Mouse (Mus musculus): ENCODE measurements at regions not wholly inside any gene's neighbourhood (a gene's known extent, or its start where the extent isn't known, plus 50 kb on each side); places are given as distances from the start of the nearest gene placed in this dataset.

GRCm38 (mm10) chr6:31077216-31077615 lies 118.3 kb upstream of the Klf14 start:
- 79% methylated on average over 9 of the region's 9 CpGs for WGBS
- H3K27ac ChIP-seq (ENCODE audit: low read length), result no peak overlapping the region
- no peaks in the 10 kb centered on the region for H3K27me3 ChIP-seq (ENCODE audit: control insufficient read depth, insufficient read depth, low read depth, low read length)
- no peak overlapping the region for H3K4me3 ChIP-seq (ENCODE audit: low read depth, low read length)
- H3K36me3 ChIP-seq (ENCODE audit: control insufficient read depth, insufficient read depth, low read length), result no peaks in the 10 kb centered on the region
- ATAC-seq, result no peak
- no peak overlapping the region for H3K4me2 ChIP-seq (ENCODE audit: low read length)
- peaks cover 8% of the 10 kb centered on the region; the same call in 1 of the 2 replicates for H3K4me1 ChIP-seq (ENCODE audit: control insufficient read depth, insufficient read depth, low read length)
- H3K9me3 ChIP-seq (replicated peaks; ENCODE audit: control insufficient read depth, low read length, poor library complexity, severe bottlenecking), result no peaks in the 10 kb centered on the region
- H3K9ac ChIP-seq (ENCODE audit: low read depth, low read length), result no peak overlapping the region

- Histone ChIP-seq H3K9me3 (replicated peaks; ENCODE audit: control insufficient read depth, low read length, poor library complexity, severe bottlenecking) (no peaks in the 10 kb centered on the region), H3K4me3 (ENCODE audit: low read depth, low read length) (no peak overlapping the region), H3K4me2 (ENCODE audit: low read length) (no peak overlapping the region), H3K9ac (ENCODE audit: low read depth, low read length) (no peak overlapping the region), H3K36me3 (ENCODE audit: control insufficient read depth, insufficient read depth, low read length) (no peaks in the 10 kb centered on the region), H3K27ac (ENCODE audit: low read length) (no peak overlapping the region), H3K4me1 (ENCODE audit: control insufficient read depth, insufficient read depth, low read length) (peaks cover 8% of the 10 kb centered on the region; the same call in 1 of the 2 replicates), H3K27me3 (ENCODE audit: control insufficient read depth, insufficient read depth, low read depth, low read length) (no peaks in the 10 kb centered on the region)
- no peak for ATAC-seq
- WGBS, result 74% methylated on average over 9 of the region's 9 CpGs
These were observed 118.9 kb upstream of the Klf14 start for GRCm38 (mm10) chr6:31077779-31078178.

- Histone ChIP-seq H3K4me3 (ENCODE audit: low read depth, low read length) (no peak overlapping the region), H3K27me3 (ENCODE audit: control insufficient read depth, insufficient read depth, low read depth, low read length) (no peaks in the 10 kb centered on the region), H3K9ac (ENCODE audit: low read depth, low read length) (no peak overlapping the region), H3K9me3 (replicated peaks; ENCODE audit: control insufficient read depth, low read length, poor library complexity, severe bottlenecking) (no peaks in the 10 kb centered on the region), H3K4me2 (ENCODE audit: low read length) (no peak overlapping the region), H3K27ac (ENCODE audit: low read length) (no peak overlapping the region), H3K36me3 (ENCODE audit: control insufficient read depth, insufficient read depth, low read length) (no peaks in the 10 kb centered on the region), H3K4me1 (ENCODE audit: control insufficient read depth, insufficient read depth, low read length) (peaks cover 8% of the 10 kb centered on the region; the same call in 1 of the 2 replicates)
- WGBS, result 76% methylated on average over 6 of the region's 6 CpGs
- ATAC-seq, result no peak
These were observed 119.5 kb upstream of the Klf14 start for GRCm38 (mm10) chr6:31078413-31078812.

GRCm38 (mm10) chr6:31079586-31080259 lies 120.8 kb upstream of the Klf14 start:
- H3K4me2 ChIP-seq (ENCODE audit: low read length), result no peak overlapping the region
- ATAC-seq, result no peak
- WGBS, result 80% methylated on average over 14 of the region's 14 CpGs
- no peaks in the 10 kb centered on the region for H3K9me3 ChIP-seq (replicated peaks; ENCODE audit: control insufficient read depth, low read length, poor library complexity, severe bottlenecking)
- peaks cover 8% of the 10 kb centered on the region; the same call in 1 of the 2 replicates for H3K4me1 ChIP-seq (ENCODE audit: control insufficient read depth, insufficient read depth, low read length)
- no peaks in the 10 kb centered on the region for H3K27me3 ChIP-seq (ENCODE audit: control insufficient read depth, insufficient read depth, low read depth, low read length)
- H3K36me3 ChIP-seq (ENCODE audit: control insufficient read depth, insufficient read depth, low read length), result no peaks in the 10 kb centered on the region
- no peak overlapping the region for H3K4me3 ChIP-seq (ENCODE audit: low read depth, low read length)
- no peak overlapping the region for H3K27ac ChIP-seq (ENCODE audit: low read length)
- no peak overlapping the region for H3K9ac ChIP-seq (ENCODE audit: low read depth, low read length)

GRCm38 (mm10) chr6:31080279-31080678 lies 121.4 kb upstream of the Klf14 start:
- H3K9ac ChIP-seq (ENCODE audit: low read depth, low read length), result no peak overlapping the region
- no peaks in the 10 kb centered on the region for H3K9me3 ChIP-seq (replicated peaks; ENCODE audit: control insufficient read depth, low read length, poor library complexity, severe bottlenecking)
- H3K4me2 ChIP-seq (ENCODE audit: low read length), result no peak overlapping the region
- no peak overlapping the region for H3K4me3 ChIP-seq (ENCODE audit: low read depth, low read length)
- no peaks in the 10 kb centered on the region for H3K27me3 ChIP-seq (ENCODE audit: control insufficient read depth, insufficient read depth, low read depth, low read length)
- H3K4me1 ChIP-seq (ENCODE audit: control insufficient read depth, insufficient read depth, low read length), result peaks cover 8% of the 10 kb centered on the region; the same call in 1 of the 2 replicates
- H3K27ac ChIP-seq (ENCODE audit: low read length), result no peak overlapping the region
- no peaks in the 10 kb centered on the region for H3K36me3 ChIP-seq (ENCODE audit: control insufficient read depth, insufficient read depth, low read length)
- 90% methylated on average over 4 of the region's 4 CpGs for WGBS
- ATAC-seq, result no peak

DNA sequence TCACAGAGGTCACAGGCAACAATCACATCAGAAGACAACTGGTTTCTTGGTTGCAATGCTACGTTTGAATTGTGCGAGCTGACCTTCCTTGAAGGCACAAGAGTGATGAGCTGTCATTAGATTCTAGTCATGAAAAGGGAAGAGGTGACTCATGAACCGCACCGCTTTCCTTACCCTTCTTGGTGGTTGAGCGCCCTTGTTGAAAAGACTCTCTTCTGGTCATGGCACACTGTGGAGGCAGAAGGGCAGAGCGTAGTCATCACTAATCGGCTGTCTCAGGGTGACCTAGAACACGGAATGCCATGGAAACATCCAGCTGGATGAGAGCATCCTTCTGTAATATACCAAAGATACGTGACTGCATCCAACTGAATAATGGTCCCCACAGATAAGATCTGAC lies 121.8 kb upstream of the Klf14 start:
- WGBS, result 92% methylated on average over 9 of the region's 9 CpGs
- H3K4me1 ChIP-seq (ENCODE audit: control insufficient read depth, insufficient read depth, low read length), result peaks cover 5% of the 10 kb centered on the region; the same call in 1 of the 2 replicates
- no peak overlapping the region for H3K4me3 ChIP-seq (ENCODE audit: low read depth, low read length)
- H3K27me3 ChIP-seq (ENCODE audit: control insufficient read depth, insufficient read depth, low read depth, low read length), result no peaks in the 10 kb centered on the region
- no peak overlapping the region for H3K27ac ChIP-seq (ENCODE audit: low read length)
- no peak overlapping the region for H3K9ac ChIP-seq (ENCODE audit: low read depth, low read length)
- no peaks in the 10 kb centered on the region for H3K9me3 ChIP-seq (replicated peaks; ENCODE audit: control insufficient read depth, low read length, poor library complexity, severe bottlenecking)
- H3K4me2 ChIP-seq (ENCODE audit: low read length), result no peak overlapping the region
- ATAC-seq, result no peak
- H3K36me3 ChIP-seq (ENCODE audit: control insufficient read depth, insufficient read depth, low read length), result no peaks in the 10 kb centered on the region

DNA sequence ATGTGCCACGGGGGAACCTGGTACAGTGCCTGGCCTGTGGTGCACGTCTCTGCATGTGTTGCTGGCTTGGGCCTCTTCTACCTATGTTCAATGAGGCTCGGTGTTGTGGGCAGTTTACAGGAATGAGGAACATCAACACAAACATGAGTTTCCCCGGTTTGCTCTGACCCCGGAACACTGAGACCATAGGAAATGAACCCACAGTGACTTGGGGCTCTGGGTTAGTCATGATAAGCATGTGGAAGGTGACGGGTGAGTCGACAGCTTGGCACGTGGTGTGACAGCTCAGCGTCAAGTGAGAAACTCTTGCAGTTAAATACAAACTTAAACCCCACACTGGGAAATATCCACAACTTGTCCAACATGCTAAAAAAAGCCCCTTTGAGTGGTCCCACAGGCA lies 122.4 kb upstream of the Klf14 start:
- ATAC-seq, result no peak
- H3K27me3 ChIP-seq (ENCODE audit: control insufficient read depth, insufficient read depth, low read depth, low read length), result no peaks in the 10 kb centered on the region
- H3K9me3 ChIP-seq (replicated peaks; ENCODE audit: control insufficient read depth, low read length, poor library complexity, severe bottlenecking), result no peaks in the 10 kb centered on the region
- no peak overlapping the region for H3K27ac ChIP-seq (ENCODE audit: low read length)
- no peaks in the 10 kb centered on the region for H3K36me3 ChIP-seq (ENCODE audit: control insufficient read depth, insufficient read depth, low read length)
- H3K4me3 ChIP-seq (ENCODE audit: low read depth, low read length), result no peak overlapping the region
- 96% methylated on average over 9 of the region's 9 CpGs for WGBS
- peaks cover under 1% of the 10 kb centered on the region; the same call in 1 of the 2 replicates for H3K4me1 ChIP-seq (ENCODE audit: control insufficient read depth, insufficient read depth, low read length)
- H3K9ac ChIP-seq (ENCODE audit: low read depth, low read length), result no peak overlapping the region
- H3K4me2 ChIP-seq (ENCODE audit: low read length), result no peak overlapping the region

- Histone ChIP-seq H3K9ac (ENCODE audit: low read depth, low read length) (no peak overlapping the region), H3K4me3 (ENCODE audit: low read depth, low read length) (no peak overlapping the region), H3K27ac (ENCODE audit: low read length) (no peak overlapping the region), H3K4me2 (ENCODE audit: low read length) (no peak overlapping the region), H3K27me3 (ENCODE audit: control insufficient read depth, insufficient read depth, low read depth, low read length) (no peaks in the 10 kb centered on the region), H3K36me3 (ENCODE audit: control insufficient read depth, insufficient read depth, low read length) (no peaks in the 10 kb centered on the region), H3K9me3 (replicated peaks; ENCODE audit: control insufficient read depth, low read length, poor library complexity, severe bottlenecking) (no peaks in the 10 kb centered on the region), H3K4me1 (ENCODE audit: control insufficient read depth, insufficient read depth, low read length) (no peaks in the 10 kb centered on the region)
- 68% methylated on average over 7 of the region's 7 CpGs for WGBS
- ATAC-seq, result no peak
These were observed 123.1 kb upstream of the Klf14 start for GRCm38 (mm10) chr6:31081988-31082387.

DNA sequence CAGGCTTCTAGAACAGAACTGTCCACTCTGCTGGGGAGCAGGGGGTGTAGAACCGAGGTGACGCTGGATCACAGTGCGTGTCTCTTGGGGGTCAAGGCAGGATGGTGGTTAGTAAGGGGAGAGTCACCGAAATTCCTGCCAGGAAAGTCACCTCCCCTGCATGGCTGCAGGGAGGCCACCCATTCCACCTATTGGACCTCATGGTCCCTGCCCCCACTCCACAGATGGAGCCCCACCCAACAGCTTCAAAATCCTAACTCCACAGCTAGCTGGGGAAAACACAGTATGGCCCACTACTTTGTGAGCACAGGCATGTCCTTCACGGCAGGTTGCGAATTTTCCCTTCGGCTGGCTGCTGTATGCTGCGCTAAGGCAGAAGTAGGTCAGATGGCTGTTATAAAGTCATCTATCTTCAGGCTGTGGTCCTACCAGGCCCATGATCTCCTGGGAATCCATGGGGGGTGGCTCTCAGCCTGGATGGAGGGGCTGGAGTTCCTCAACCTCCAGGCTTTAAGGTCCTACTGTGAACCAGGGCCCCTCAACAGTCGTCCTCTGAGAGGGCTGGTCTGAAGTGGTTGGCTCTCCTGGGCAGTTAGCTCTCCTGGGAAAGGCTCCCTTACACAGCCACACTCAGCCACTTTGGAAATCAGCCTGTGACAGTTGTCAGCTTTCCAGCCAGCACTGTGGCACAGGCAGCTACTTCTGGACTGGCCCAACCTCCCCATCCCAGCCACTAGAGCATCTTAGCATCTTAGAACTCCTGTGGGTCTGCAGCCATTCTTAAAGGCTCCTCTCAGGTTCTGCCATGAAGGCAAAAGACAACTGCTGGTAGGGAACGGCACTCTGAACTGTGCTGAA lies 124.0 kb upstream of the Klf14 start:
- WGBS, result 87% methylated on average over 10 of the region's 10 CpGs

More for the DNA sequence above, 124.0 kb upstream of the Klf14 start:
- Histone ChIP-seq H3K27me3 (ENCODE audit: control insufficient read depth, insufficient read depth, low read depth, low read length) (no peaks in the 10 kb centered on the region), H3K27ac (ENCODE audit: low read length) (no peak overlapping the region), H3K4me1 (ENCODE audit: control insufficient read depth, insufficient read depth, low read length) (peaks cover 2% of the 10 kb centered on the region; the same call in 1 of the 2 replicates), H3K9ac (ENCODE audit: low read depth, low read length) (no peak overlapping the region), H3K9me3 (replicated peaks; ENCODE audit: control insufficient read depth, low read length, poor library complexity, severe bottlenecking) (no peaks in the 10 kb centered on the region), H3K4me2 (ENCODE audit: low read length) (no peak overlapping the region), H3K36me3 (ENCODE audit: control insufficient read depth, insufficient read depth, low read length) (no peaks in the 10 kb centered on the region), H3K4me3 (ENCODE audit: low read depth, low read length) (no peak overlapping the region)
- no peak for ATAC-seq

Measured in midbrain, embryonic 16.5 days (tissue).